9 mouse cellular contexts compared by ENCODE assay signal in the genomic region with DNA sequence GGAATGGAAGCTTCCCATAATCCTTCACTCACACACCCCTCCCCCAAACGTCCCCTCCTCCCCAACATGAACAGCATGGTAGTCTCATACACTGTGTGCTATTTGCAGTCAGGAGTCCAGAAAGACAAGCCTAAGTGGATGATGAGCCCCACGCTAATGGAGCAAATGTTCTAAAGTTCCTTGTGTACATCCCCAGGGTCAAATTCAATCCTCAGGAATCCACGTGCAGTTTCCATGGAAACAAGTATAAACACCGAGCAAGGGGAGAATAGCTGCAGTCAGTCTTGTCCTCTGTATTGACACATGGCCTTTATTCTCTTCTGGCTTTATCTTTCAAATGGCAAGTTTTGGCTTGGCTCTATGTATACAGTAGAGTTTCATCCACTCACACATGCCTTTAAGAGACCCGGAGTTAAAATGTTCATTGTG.
DNase-seq lines count a peak whose midpoint lies in the region; ATAC-seq and TF ChIP-seq lines count a peak whose summit lies in the region.
"Had no signal": no experiment of that assay in that cellular context is flagged by ENCODE, and none has a peak within 500 bp of the region (broad histone marks: within the 10 kb centered on the region; RNA-seq: fewer than 3 reads in every experiment).

No protein-coding gene starts in this region.

- H3K4me2 ChIP-seq in heart, embryonic 16.5 days (ENCODE audit: low read depth, low read length) = no peak overlapping the region
- peak overlapping the region; percentile 45 for H3K4me2 ChIP-seq in hindbrain, embryonic 12.5 days (replicated peaks)
- peak overlapping the region; percentile 30 for H3K4me2 ChIP-seq in midbrain, postnatal 0 days (ENCODE audit: low read depth, low read length, poor library complexity, severe bottlenecking)
- H3K4me2 ChIP-seq in liver, embryonic 11.5 days = no peak overlapping the region

- no peaks in the 10 kb centered on the region for H3K4me1 ChIP-seq in heart, embryonic 16.5 days (ENCODE audit: control insufficient read depth, insufficient read depth, low read length)
- peaks cover 9% of the 10 kb centered on the region for H3K4me1 ChIP-seq in hindbrain, embryonic 12.5 days
- peaks cover 6% of the 10 kb centered on the region for H3K4me1 ChIP-seq in midbrain, postnatal 0 days (ENCODE audit: insufficient read depth, low read length)
- H3K4me1 ChIP-seq in liver, embryonic 11.5 days (replicated peaks; ENCODE audit: control insufficient read depth, insufficient read depth, low read length) = no peaks in the 10 kb centered on the region

- H3K27me3 ChIP-seq in heart, embryonic 16.5 days (ENCODE audit: control insufficient read depth, insufficient read depth, low read length) = no peaks in the 10 kb centered on the region
- H3K27me3 ChIP-seq in hindbrain, embryonic 12.5 days = no peaks in the 10 kb centered on the region; the same call in 1 of the 2 replicates
- H3K27me3 ChIP-seq in midbrain, postnatal 0 days (ENCODE audit: insufficient read depth, low read length) = no peaks in the 10 kb centered on the region
- H3K27me3 ChIP-seq in liver, embryonic 11.5 days (replicated peaks; ENCODE audit: control insufficient read depth, insufficient read depth, low read length) = no peaks in the 10 kb centered on the region

- no peak overlapping the region for H3K4me3 ChIP-seq in heart, embryonic 16.5 days (ENCODE audit: low read length)
- peak overlapping the region; percentile 21 for H3K4me3 ChIP-seq in hindbrain, embryonic 12.5 days
- H3K4me3 ChIP-seq in midbrain, postnatal 0 days (ENCODE audit: low read depth, low read length) = peak overlapping the region; percentile 10
- no peak overlapping the region for H3K4me3 ChIP-seq in liver, embryonic 11.5 days (ENCODE audit: low read depth, low read length)

- no peak overlapping the region for H3K9ac ChIP-seq in heart, embryonic 16.5 days (ENCODE audit: low read length)
- no peak overlapping the region for H3K9ac ChIP-seq in hindbrain, embryonic 12.5 days
- H3K9ac ChIP-seq in midbrain, postnatal 0 days (replicated peaks; ENCODE audit: low read length, poor library complexity, severe bottlenecking) = no peak overlapping the region
- H3K9ac ChIP-seq in liver, embryonic 11.5 days (ENCODE audit: low read depth, low read length) = no peak overlapping the region

- H3K9me3 ChIP-seq in heart, embryonic 16.5 days (replicated peaks; ENCODE audit: control insufficient read depth, low read length) = no peaks in the 10 kb centered on the region
- no peaks in the 10 kb centered on the region for H3K9me3 ChIP-seq in hindbrain, embryonic 12.5 days (replicated peaks)
- no peaks in the 10 kb centered on the region for H3K9me3 ChIP-seq in midbrain, postnatal 0 days (ENCODE audit: low read length)
- H3K9me3 ChIP-seq in liver, embryonic 11.5 days (ENCODE audit: control insufficient read depth, low read length) = no peaks in the 10 kb centered on the region

- intact Hi-C loops in heart, postnatal 14 days (cut with DNase I) = no loop called here

- H3K36me3 ChIP-seq in heart, embryonic 16.5 days (ENCODE audit: control insufficient read depth, insufficient read depth) = no peaks in the 10 kb centered on the region
- no peaks in the 10 kb centered on the region for H3K36me3 ChIP-seq in hindbrain, embryonic 12.5 days
- H3K36me3 ChIP-seq in midbrain, postnatal 0 days (ENCODE audit: insufficient read depth, low read length) = no peaks in the 10 kb centered on the region
- no peaks in the 10 kb centered on the region for H3K36me3 ChIP-seq in liver, embryonic 11.5 days (ENCODE audit: control insufficient read depth, insufficient read depth, low read length)

- ATAC-seq in heart, embryonic 16.5 days (replicated peaks; ENCODE audit: extremely low read depth, insufficient read depth, low FRiP score) = peak; percentile 10; the same call in 1 of the 2 replicates
- peak; percentile 92 for ATAC-seq in hindbrain, embryonic 12.5 days (ENCODE audit: low FRiP score)
- peak; percentile 72 for ATAC-seq in midbrain, postnatal 0 days (ENCODE audit: low FRiP score)
- ATAC-seq in inflammation-experienced regulatory T-cells, adult 6 months = no peak
- ATAC-seq in liver, embryonic 11.5 days (replicated peaks; ENCODE audit: low FRiP score) = no peak

- no peak for TF ChIP-seq CTCF in midbrain, postnatal 0 days (IDR thresholded peaks at IDR 0.05)

- DNase-seq in heart, adult 18-20 months = no peak
- DNase-seq in embryo, embryonic 11 days = peak; percentile 81
- DNase-seq in midbrain, postnatal 0 days (ENCODE audit: low spot score) = peak; percentile 55
- no peak for DNase-seq in liver, embryonic 11.5 days (ENCODE audit: low spot score)
- DNase-seq in heart, postnatal 14 days = no peak
- DNase-seq: heart, postnatal 4 days had no signal

- WGBS in heart, embryonic 16.5 days = 30% methylated on average over 5 of the region's 5 CpGs
- WGBS in hindbrain, embryonic 12.5 days = 9% methylated on average over 5 of the region's 5 CpGs
- 6% methylated on average over 5 of the region's 5 CpGs for WGBS in midbrain, postnatal 0 days
- 38% methylated on average over 5 of the region's 5 CpGs for WGBS in liver, embryonic 11.5 days

- H3K27ac ChIP-seq in heart, embryonic 16.5 days (ENCODE audit: low read length) = no peak overlapping the region
- no peak overlapping the region for H3K27ac ChIP-seq in hindbrain, embryonic 12.5 days
- no peak overlapping the region for H3K27ac ChIP-seq in midbrain, postnatal 0 days (ENCODE audit: low read depth, low read length)
- H3K27ac ChIP-seq in liver, embryonic 11.5 days (ENCODE audit: low read depth, low read length) = no peak overlapping the region

Comparison
In these comparisons a context has a peak if more than half of its experiments do, and no peak if none do; other contexts are left out.
1. ATAC-seq: peak in heart, embryonic 16.5 days (single experiment), hindbrain, embryonic 12.5 days (single experiment) and midbrain, postnatal 0 days (single experiment); none in inflammation-experienced regulatory T-cells, adult 6 months (single experiment) and liver, embryonic 11.5 days (single experiment).
2. H3K4me2 ChIP-seq: peak in hindbrain, embryonic 12.5 days (single experiment) and midbrain, postnatal 0 days (single experiment); none in heart, embryonic 16.5 days (single experiment) and liver, embryonic 11.5 days (single experiment).
3. H3K4me3 ChIP-seq: peak in hindbrain, embryonic 12.5 days (single experiment) and midbrain, postnatal 0 days (single experiment); none in heart, embryonic 16.5 days (single experiment) and liver, embryonic 11.5 days (single experiment).
4. DNase-seq: peak in embryo, embryonic 11 days (single experiment) and midbrain, postnatal 0 days (single experiment); none in heart, adult 18-20 months (0 of 2), liver, embryonic 11.5 days (single experiment) and heart, postnatal 14 days (0 of 2).